Mouse (Mus musculus) retina, embryonic 14.5 days (tissue): ENCODE data around the gene Mecom.
A peak's percentile ranks its signal among the peaks of the same experiment; 100 is the strongest.

ENCODE experiments used
- DNase-seq: peaks from one replicate; pipeline ENCODE4 v3.0.0-alpha.2; 2015; ENCODE audit warnings: low spot score

Gene Mecom

GRCm38 (mm10) chr3:30353878-30354727 lies 193.7 kb downstream of the Mecom start:
- peak; percentile 79 for DNase-seq

- peak; percentile 64 for DNase-seq
Measured at GRCm38 (mm10) chr3:30349279-30349678, 198.5 kb downstream of the Mecom start.

GRCm38 (mm10) chr3:30344151-30344550 lies 203.7 kb downstream of the Mecom start:
- DNase-seq: no peak

DNA sequence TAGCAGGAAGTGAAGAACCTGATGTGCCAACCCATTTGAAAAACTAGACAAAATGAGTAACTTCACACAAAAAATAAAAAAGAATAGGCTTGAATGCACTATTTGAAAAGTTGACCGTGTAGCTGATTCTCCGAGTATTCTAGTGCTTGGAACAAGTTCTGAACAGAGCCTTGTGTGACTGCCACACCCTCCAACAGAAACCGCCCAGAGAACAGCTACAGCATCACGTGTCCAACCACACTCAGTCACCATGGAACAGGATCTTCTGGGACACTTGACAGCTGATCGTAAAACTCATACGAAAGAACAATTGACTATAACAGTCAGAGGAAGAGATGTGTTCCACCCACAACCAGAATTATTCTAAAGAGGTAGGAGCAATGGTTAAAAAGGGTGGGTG lies 215.5 kb downstream of the Mecom start:
- DNase-seq: no peak

GRCm38 (mm10) chr3:30330476-30330875 lies 217.3 kb downstream of the Mecom start:
- DNase-seq: no peak

DNA sequence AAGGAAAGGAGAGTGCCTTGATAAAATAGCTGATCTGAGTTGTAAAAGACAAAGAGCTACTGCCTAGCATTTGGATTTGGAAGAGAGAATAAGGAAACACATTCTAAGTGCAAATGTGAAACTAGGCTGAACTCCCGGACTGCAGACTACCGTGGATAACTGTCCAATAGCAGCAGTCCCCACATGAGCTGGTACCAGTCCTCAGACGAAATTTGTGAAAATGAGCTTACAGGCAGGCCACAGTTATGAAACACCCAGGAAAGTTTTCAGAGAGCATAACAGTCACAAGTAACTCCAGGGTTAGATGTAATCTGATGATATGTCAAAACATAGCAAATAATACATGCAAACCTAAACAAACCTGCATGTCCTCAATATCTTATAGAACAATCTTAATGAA lies 217.8 kb downstream of the Mecom start:
- DNase-seq: no peak

- DNase-seq: peak; percentile 33
Measured at GRCm38 (mm10) chr3:30314955-30315354, 232.9 kb downstream of the Mecom start.

GRCm38 (mm10) chr3:30308081-30308480 lies 239.7 kb downstream of the Mecom start:
- DNase-seq: no peak

DNA sequence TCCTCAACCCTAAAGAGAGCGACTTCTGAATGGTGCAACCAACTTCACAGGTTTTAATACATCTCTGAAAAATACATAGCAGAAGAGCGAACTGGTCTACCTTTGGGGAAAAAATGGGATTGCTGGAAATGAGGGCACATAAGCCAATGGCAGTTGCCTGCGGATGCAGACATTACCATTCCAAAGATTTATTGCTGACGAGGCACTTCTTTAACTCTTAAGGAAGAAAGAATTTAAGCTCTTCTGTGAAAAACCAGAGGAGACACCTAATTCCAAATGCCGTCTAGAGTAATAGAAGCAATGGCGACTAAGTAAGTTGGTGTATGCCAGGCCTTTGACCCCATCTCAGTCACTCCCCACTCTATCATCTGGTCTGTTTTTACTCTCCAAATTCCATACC lies 240.2 kb downstream of the Mecom start:
- no peak for DNase-seq

DNA sequence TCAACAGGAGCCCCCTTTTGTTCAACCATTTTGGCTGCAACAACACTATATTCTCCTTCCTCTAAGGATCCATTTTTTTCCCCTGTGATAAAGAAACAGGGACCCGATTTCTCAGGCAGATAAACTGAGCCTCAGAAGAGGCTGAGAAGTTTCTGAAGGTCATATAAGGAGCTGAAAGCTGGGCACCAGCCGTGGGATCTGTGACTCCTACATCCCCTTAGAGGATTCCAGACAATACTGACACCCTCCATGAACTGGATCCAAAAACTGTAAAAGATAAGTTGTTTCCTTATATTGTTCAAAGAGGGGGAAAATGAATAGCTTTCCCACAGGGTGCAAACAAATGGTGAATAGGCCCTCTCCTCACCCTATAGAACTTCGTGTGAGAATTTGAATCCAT lies 241.7 kb downstream of the Mecom start:
- DNase-seq: no peak

DNA sequence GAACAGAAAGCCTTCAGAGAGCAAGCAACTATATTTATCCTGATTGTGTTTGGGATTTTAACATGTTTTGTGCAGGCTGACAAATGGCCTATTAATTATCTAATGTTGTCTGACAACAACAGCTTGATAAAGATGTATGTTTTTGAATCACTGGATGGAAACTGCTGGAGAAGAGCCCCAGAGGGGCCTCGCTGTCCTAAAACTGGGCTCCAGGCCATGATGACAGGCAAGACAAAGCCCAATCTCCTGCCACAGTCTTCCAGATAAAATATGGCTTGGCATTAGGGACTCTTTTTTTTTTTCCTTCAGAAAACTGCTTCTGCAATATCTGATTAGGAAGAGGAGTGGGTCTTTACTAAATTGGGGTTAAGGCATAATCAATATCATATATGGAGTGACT lies 248.3 kb downstream of the Mecom start:
- DNase-seq: no peak

- no peak for DNase-seq
Measured at GRCm38 (mm10) chr3:30294433-30294832, 253.4 kb downstream of the Mecom start.

- no peak for DNase-seq
Measured at GRCm38 (mm10) chr3:30286529-30286928, 261.3 kb downstream of the Mecom start.

- DNase-seq: no peak
Measured at GRCm38 (mm10) chr3:30284094-30284493, 263.7 kb downstream of the Mecom start.

GRCm38 (mm10) chr3:30283562-30283961 lies 264.2 kb downstream of the Mecom start:
- no peak for DNase-seq

- peak; percentile 37 for DNase-seq
Measured at GRCm38 (mm10) chr3:30277569-30277968, 270.2 kb downstream of the Mecom start.

- no peak for DNase-seq
Measured at GRCm38 (mm10) chr3:30276099-30276498, 271.7 kb downstream of the Mecom start.

GRCm38 (mm10) chr3:30269253-30269652 lies 278.6 kb downstream of the Mecom start:
- DNase-seq: no peak

DNA sequence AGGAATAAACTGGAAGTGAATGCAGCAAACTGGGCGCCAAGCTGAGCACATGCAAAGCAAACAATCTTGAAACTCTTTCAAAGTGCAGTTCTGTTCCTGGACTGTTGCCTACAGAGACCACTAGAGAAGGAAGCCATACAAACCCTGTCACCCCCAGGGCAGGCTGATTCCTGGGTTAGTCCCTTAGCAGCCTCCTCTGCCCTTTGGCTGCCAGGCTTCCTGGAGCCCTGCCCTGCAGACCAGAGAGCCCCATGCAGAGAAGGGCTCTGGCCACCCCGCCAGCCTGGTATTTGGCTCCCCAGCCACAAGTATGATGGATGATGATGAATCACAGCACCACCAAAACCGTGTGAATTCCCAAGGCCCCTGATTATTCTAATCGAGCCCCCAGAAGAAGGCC lies 286.9 kb downstream of the Mecom start:
- DNase-seq: no peak

- no peak for DNase-seq
Measured at GRCm38 (mm10) chr3:30258421-30258820, 289.4 kb downstream of the Mecom start.

GRCm38 (mm10) chr3:30257776-30258175 lies 290.0 kb downstream of the Mecom start:
- DNase-seq: no peak

DNA sequence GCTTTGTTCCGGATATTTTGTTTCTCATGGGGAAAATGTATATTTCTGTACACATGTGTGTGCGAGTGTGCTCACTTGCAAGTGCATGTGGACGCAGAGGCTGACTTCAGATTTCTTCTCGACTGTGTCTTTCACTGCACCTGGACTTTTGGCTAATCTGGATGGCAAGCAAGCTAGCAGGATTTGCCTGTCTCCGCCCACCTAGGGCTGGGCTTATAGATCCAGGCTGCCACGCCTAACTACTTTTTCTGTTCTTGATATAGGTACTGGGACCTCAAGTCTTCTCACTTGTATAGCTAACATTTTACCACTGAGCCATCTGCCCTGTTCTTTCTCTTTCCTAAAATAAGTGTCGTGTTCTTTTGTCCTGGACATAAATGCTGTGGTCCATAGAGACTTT lies 290.9 kb downstream of the Mecom start:
- no peak for DNase-seq

DNA sequence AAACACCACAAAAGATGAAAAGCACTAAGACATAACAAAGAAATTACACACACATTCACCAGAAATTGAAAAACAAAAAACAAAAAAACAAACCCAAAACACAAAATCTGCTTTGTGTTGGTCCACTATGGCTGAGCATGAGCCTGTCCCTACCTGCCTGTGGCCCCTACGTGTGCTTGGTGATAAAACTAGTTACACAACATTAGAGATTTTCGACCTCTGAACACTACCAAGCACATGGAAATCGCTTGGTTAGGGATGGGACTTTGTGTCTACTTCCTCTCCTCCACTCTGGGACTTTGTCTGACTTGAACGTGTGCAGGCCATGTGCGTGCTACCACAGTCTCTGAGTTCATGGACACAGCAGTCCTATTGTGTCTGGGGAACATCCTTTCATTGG lies 292.0 kb downstream of the Mecom start:
- no peak for DNase-seq

GRCm38 (mm10) chr3:30254451-30254850 lies 293.4 kb downstream of the Mecom start:
- DNase-seq: no peak
